Mouse (Mus musculus) neutrophil, adult 5-6 weeks (primary cell): ENCODE results near the gene Unc79. TPM values are rescaled to one million over a fixed set of nuclear protein-coding genes. Genes with fewer than 3 reads are reported as not detected.

ENCODE experiments used
- ATAC-seq: fragments of 151-379, 151-347 bp; 2 replicates; pipeline ENCODE4 v1.8.0; 2017; ENCODE audit warnings: mild to moderate bottlenecking, moderate TSS enrichment; ENCODE audit not compliant: insufficient number of reproducible peaks, poor library complexity, low FRiP score, severe bottlenecking; ENCODE audit errors: extremely low read depth
- total RNA-seq: library from RNA; stranded (forward); fragments of 200-1000 nt; gene quantifications from 2 replicates; pipeline ENCODE4 v1.2.3, GENCODE M21; 2017

The Unc79 gene
- 0.12 and 0.25 TPM in 2 replicates for total RNA-seq

GRCm38 (mm10) chr12:102948778-102949394 is at the start of gene Unc79:
TSS of gene Unc79 (plus strand) at chr12:102948859.
- no peak for ATAC-seq

GRCm38 (mm10) chr12:102899091-102899490 is 49.6 kb upstream of the Unc79 start, which contains the start of gene Cox8c:
TSS of gene Cox8c (plus strand) at chr12:102899316.
- ATAC-seq = no peak

- no peak for ATAC-seq
These were observed 40.5 kb upstream of the Unc79 start for GRCm38 (mm10) chr12:102908191-102908590.

- ATAC-seq = no peak
These were observed 32.6 kb upstream of the Unc79 start for GRCm38 (mm10) chr12:102916073-102916472.

GRCm38 (mm10) chr12:102929764-102930163 is 18.9 kb upstream of the Unc79 start:
- no peak for ATAC-seq

- no peak for ATAC-seq
These were observed 18.3 kb upstream of the Unc79 start for GRCm38 (mm10) chr12:102930335-102930734.

GRCm38 (mm10) chr12:102930789-102931188 is 17.9 kb upstream of the Unc79 start:
- no peak for ATAC-seq

GRCm38 (mm10) chr12:102935892-102936291 is 12.8 kb upstream of the Unc79 start:
- ATAC-seq = no peak

- no peak for ATAC-seq
These were observed 3.1 kb upstream of the Unc79 start for GRCm38 (mm10) chr12:102945571-102945970.

- no peak for ATAC-seq
These were observed 833 bp upstream of the Unc79 start for GRCm38 (mm10) chr12:102947826-102948225.

- no peak for ATAC-seq
These were observed 943 bp downstream of the Unc79 start for GRCm38 (mm10) chr12:102949395-102950208.

GRCm38 (mm10) chr12:102960051-102960775 is 11.6 kb downstream of the Unc79 start:
- ATAC-seq = no peak

GRCm38 (mm10) chr12:102961066-102961465 is 12.4 kb downstream of the Unc79 start:
- no peak for ATAC-seq

- ATAC-seq = no peak
These were observed 15.8 kb downstream of the Unc79 start for GRCm38 (mm10) chr12:102964486-102964885.

- ATAC-seq = no peak
These were observed 31.9 kb downstream of the Unc79 start for GRCm38 (mm10) chr12:102980584-102980983.

GRCm38 (mm10) chr12:102981543-102981942 is 32.9 kb downstream of the Unc79 start:
- ATAC-seq = no peak

GRCm38 (mm10) chr12:102985401-102985800 is 36.7 kb downstream of the Unc79 start:
- no peak for ATAC-seq

- ATAC-seq = no peak
These were observed 39.1 kb downstream of the Unc79 start for GRCm38 (mm10) chr12:102987736-102988135.

GRCm38 (mm10) chr12:103008491-103008890 is 59.8 kb downstream of the Unc79 start:
- ATAC-seq = no peak

- no peak for ATAC-seq
These were observed 69.5 kb downstream of the Unc79 start for GRCm38 (mm10) chr12:103018161-103018560.
